Mouse (Mus musculus): ENCODE measurements around the gene Tdrd9.

GRCm38 (mm10) chr12:111970085-111970484 is 1.3 kb upstream of the Tdrd9 start:
- TF ChIP-seq CTCF (IDR thresholded peaks at IDR 0.05) (no peak), POLR2A (IDR thresholded peaks at IDR 0.05; ENCODE audit: insufficient read depth, low read depth, low read length) (no peak), EP300 (IDR thresholded peaks at IDR 0.05; ENCODE audit: insufficient read depth, low read depth, low read length) (no peak)
